ENCODE assay signal across 8 mouse cellular contexts in genomic region chr1:153898989-153899730, GRCm38 (mm10). TPM values are rescaled to one million over a fixed set of nuclear protein-coding genes. Genes with fewer than 3 reads are reported as not detected.
DNase-seq lines count a peak whose midpoint lies in the region; ATAC-seq lines count a peak whose summit lies in the region.

No protein-coding gene starts in this region.

- peaks cover 15% of the 10 kb centered on the region for H3K36me3 ChIP-seq in kidney, embryonic 15.5 days
- H3K36me3 ChIP-seq in hindbrain, embryonic 11.5 days (ENCODE audit: control insufficient read depth, insufficient read depth, low read length) = peaks cover 4% of the 10 kb centered on the region; the same call in 1 of the 2 replicates
- H3K36me3 ChIP-seq in midbrain, embryonic 13.5 days = peaks cover 14% of the 10 kb centered on the region

- H3K9ac ChIP-seq in kidney, embryonic 15.5 days = peak overlapping the region; percentile 61
- H3K9ac ChIP-seq in hindbrain, embryonic 11.5 days (ENCODE audit: low read depth, low read length) = peak overlapping the region; percentile 80
- H3K9ac ChIP-seq in midbrain, embryonic 13.5 days (replicated peaks) = peak overlapping the region; percentile 94

- no peak for DNase-seq in kidney, adult 18-20 months
- peak; percentile 23 for DNase-seq in cerebellum, adult 11-12 months
- DNase-seq in hindbrain, embryonic 11.5 days (ENCODE audit: low spot score) = no peak
- no peak for DNase-seq in spleen, postnatal 14 days (ENCODE audit: low spot score in 2 of 2)
- DNase-seq in thymus, postnatal 0 days (ENCODE audit: low spot score) = no peak
- DNase-seq in right cerebral cortex, adult 18-20 months = no peak

- ATAC-seq in kidney, embryonic 15.5 days (replicated peaks; ENCODE audit: low FRiP score) = peak; percentile 41
- ATAC-seq in hindbrain, embryonic 11.5 days (ENCODE audit: low FRiP score) = peak; percentile 61
- peak; percentile 67 for ATAC-seq in midbrain, embryonic 13.5 days

- H3K9me3 ChIP-seq in kidney, embryonic 15.5 days (replicated peaks) = no peaks in the 10 kb centered on the region
- no peaks in the 10 kb centered on the region for H3K9me3 ChIP-seq in hindbrain, embryonic 11.5 days (ENCODE audit: control insufficient read depth, low read length)
- H3K9me3 ChIP-seq in midbrain, embryonic 13.5 days = no peaks in the 10 kb centered on the region

- 21% methylated on average over 22 of the region's 22 CpGs for WGBS in kidney, embryonic 15.5 days
- 21% methylated on average over 22 of the region's 22 CpGs for WGBS in hindbrain, embryonic 11.5 days
- WGBS in midbrain, embryonic 13.5 days = 15% methylated on average over 22 of the region's 22 CpGs

- H3K27ac ChIP-seq in kidney, embryonic 15.5 days = peak overlapping the region; percentile 98
- H3K27ac ChIP-seq in hindbrain, embryonic 11.5 days (ENCODE audit: low read depth, low read length) = peak overlapping the region; percentile 96
- peak overlapping the region; percentile 97 for H3K27ac ChIP-seq in midbrain, embryonic 13.5 days

- H3K4me2 ChIP-seq in kidney, embryonic 15.5 days = peak overlapping the region; percentile 62
- peak overlapping the region; percentile 51 for H3K4me2 ChIP-seq in hindbrain, embryonic 11.5 days (replicated peaks; ENCODE audit: low read depth, low read length)
- peak overlapping the region; percentile 82 for H3K4me2 ChIP-seq in midbrain, embryonic 13.5 days (replicated peaks)

- H3K4me3 ChIP-seq in kidney, embryonic 15.5 days (replicated peaks) = peak overlapping the region; percentile 88
- peak overlapping the region; percentile 63 for H3K4me3 ChIP-seq in hindbrain, embryonic 11.5 days (ENCODE audit: low read depth, low read length)
- peak overlapping the region; percentile 78 for H3K4me3 ChIP-seq in midbrain, embryonic 13.5 days (replicated peaks)

- H3K4me1 ChIP-seq in kidney, embryonic 15.5 days = peaks cover 27% of the 10 kb centered on the region
- H3K4me1 ChIP-seq in hindbrain, embryonic 11.5 days (replicated peaks; ENCODE audit: control insufficient read depth, insufficient read depth, low read length) = peaks cover 3% of the 10 kb centered on the region; the same call in 1 of the 2 replicates
- H3K4me1 ChIP-seq in midbrain, embryonic 13.5 days (replicated peaks) = peaks cover 35% of the 10 kb centered on the region

- 0 out of 2 replicates have a peak, but pooled peaks cover 3% of the 10 kb centered on the region for H3K27me3 ChIP-seq in kidney, embryonic 15.5 days
- no peaks in the 10 kb centered on the region for H3K27me3 ChIP-seq in hindbrain, embryonic 11.5 days (ENCODE audit: control insufficient read depth, insufficient read depth, low read length)
- H3K27me3 ChIP-seq in midbrain, embryonic 13.5 days = peaks cover 12% of the 10 kb centered on the region

RNA-seq across cellular contexts. Expression of gene Glul, which starts 0.6 kb away (rescaled TPM):
- 130 and 142 TPM in 2 replicates for polyA plus RNA-seq in kidney, embryonic 15.5 days (2015; fragmentation: Nextera tagmentation; extraction: Ambion mirVana)
- polyA plus RNA-seq in hindbrain, embryonic 11.5 days (2014; fragmentation: Nextera tagmentation; extraction: Ambion mirVana) = 130 and 143 TPM in 2 replicates
- polyA plus RNA-seq in midbrain, embryonic 13.5 days (2015; fragmentation: Nextera tagmentation; extraction: Ambion mirVana) = 131 and 132 TPM in 2 replicates
- polyA plus RNA-seq in thymus, postnatal 0 days (2015; fragmentation: Nextera tagmentation; extraction: Ambion mirVana) = 111 and 119 TPM in 2 replicates

RNA-seq across cellular contexts. Expression of gene Teddm2, which starts 0.9 kb away (rescaled TPM):
- 0.45 and 0.62 TPM in 2 replicates for polyA plus RNA-seq in kidney, embryonic 15.5 days (2015; fragmentation: Nextera tagmentation; extraction: Ambion mirVana)
- 0.49 and 0.51 TPM in 2 replicates for polyA plus RNA-seq in hindbrain, embryonic 11.5 days (2014; fragmentation: Nextera tagmentation; extraction: Ambion mirVana)
- polyA plus RNA-seq in midbrain, embryonic 13.5 days (2015; fragmentation: Nextera tagmentation; extraction: Ambion mirVana) = 1.1 and 1.2 TPM in 2 replicates
- polyA plus RNA-seq in thymus, postnatal 0 days (2015; fragmentation: Nextera tagmentation; extraction: Ambion mirVana) = 0.77 and 1.3 TPM in 2 replicates

RNA-seq across cellular contexts. Expression of gene Teddm1a, which starts 7.6 kb away (rescaled TPM):
- polyA plus RNA-seq in kidney, embryonic 15.5 days (2015; fragmentation: Nextera tagmentation; extraction: Ambion mirVana) = not detected in 2 replicates
- polyA plus RNA-seq in hindbrain, embryonic 11.5 days (2014; fragmentation: Nextera tagmentation; extraction: Ambion mirVana) = 0.15 TPM in 1 of 2 replicates, not detected in the other
- polyA plus RNA-seq in midbrain, embryonic 13.5 days (2015; fragmentation: Nextera tagmentation; extraction: Ambion mirVana) = not detected in 2 replicates
- not detected in 2 replicates for polyA plus RNA-seq in thymus, postnatal 0 days (2015; fragmentation: Nextera tagmentation; extraction: Ambion mirVana)

RNA-seq across cellular contexts. Expression of gene Teddm1b, which starts 25.0 kb away (rescaled TPM):
- polyA plus RNA-seq in kidney, embryonic 15.5 days (2015; fragmentation: Nextera tagmentation; extraction: Ambion mirVana) = 0.37 and 0.47 TPM in 2 replicates
- 0.31 and 0.33 TPM in 2 replicates for polyA plus RNA-seq in hindbrain, embryonic 11.5 days (2014; fragmentation: Nextera tagmentation; extraction: Ambion mirVana)
- 1.1 and 1.4 TPM in 2 replicates for polyA plus RNA-seq in midbrain, embryonic 13.5 days (2015; fragmentation: Nextera tagmentation; extraction: Ambion mirVana)
- polyA plus RNA-seq in thymus, postnatal 0 days (2015; fragmentation: Nextera tagmentation; extraction: Ambion mirVana) = 0.14 and 0.27 TPM in 2 replicates

RNA-seq across cellular contexts. Expression of gene Rgsl1, which starts 55.2 kb away (rescaled TPM):
- not detected in 2 replicates for polyA plus RNA-seq in kidney, embryonic 15.5 days (2015; fragmentation: Nextera tagmentation; extraction: Ambion mirVana)
- polyA plus RNA-seq in hindbrain, embryonic 11.5 days (2014; fragmentation: Nextera tagmentation; extraction: Ambion mirVana) = 0.08 TPM in 1 of 2 replicates, not detected in the other
- 0.08 TPM in 1 of 2 replicates, not detected in the other for polyA plus RNA-seq in midbrain, embryonic 13.5 days (2015; fragmentation: Nextera tagmentation; extraction: Ambion mirVana)
- 0.50 and 0.82 TPM in 2 replicates for polyA plus RNA-seq in thymus, postnatal 0 days (2015; fragmentation: Nextera tagmentation; extraction: Ambion mirVana)
